Mouse (Mus musculus): Measurements from ENCODE around the gene Mks1.

DNA sequence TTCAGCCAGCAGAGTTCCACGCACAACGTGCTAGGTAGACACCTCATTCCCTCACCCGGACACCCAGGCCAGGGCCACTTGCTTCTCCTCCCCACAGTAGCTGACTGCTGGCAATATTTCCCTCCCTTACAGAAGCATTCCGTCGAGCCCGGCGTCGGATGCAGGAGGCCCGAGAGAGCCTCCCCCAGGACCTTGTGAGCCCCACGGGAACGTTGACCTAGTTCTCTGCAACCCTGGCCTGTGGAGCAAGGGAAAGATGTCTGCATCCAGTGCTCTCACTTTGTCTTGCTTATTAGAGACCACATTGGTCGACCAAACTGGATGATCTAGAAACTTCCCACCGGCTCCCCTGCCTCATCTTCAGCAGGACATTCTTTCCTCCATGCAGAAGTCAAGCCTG, 9.8 kb downstream of the Mks1 start:
- TF ChIP-seq CTCF (IDR thresholded peaks at IDR 0.05; ENCODE audit: control insufficient read depth, insufficient read depth, low read length) (no peak), POLR2A (IDR thresholded peaks at IDR 0.05; ENCODE audit: borderline replicate concordance, control insufficient read depth, low read depth, low read length) (no peak)

All from bone marrow, adult 2 months (tissue).